Mouse (Mus musculus): ENCODE results near the gene 4833423E24Rik.

DNA sequence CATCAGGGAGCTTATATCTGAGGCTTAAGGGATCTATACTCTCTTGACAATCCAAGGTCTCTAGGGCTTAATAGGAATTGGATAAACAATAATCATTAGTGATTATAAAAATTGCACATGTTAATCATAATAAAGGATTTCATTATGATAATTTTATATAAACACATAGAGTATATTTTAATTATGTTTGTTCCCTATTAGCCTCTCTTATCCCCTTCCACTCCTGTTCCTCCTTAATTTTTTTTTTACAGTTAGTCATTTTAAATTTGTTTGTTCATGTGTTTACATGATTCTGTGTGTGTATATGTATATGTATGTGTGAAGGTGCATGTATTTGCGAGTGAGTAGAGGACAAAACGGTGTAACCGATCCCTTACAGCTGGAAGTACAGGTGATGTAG, 82.5 kb downstream of the 4833423E24Rik start, which contains the start of gene Olfr994:
- TF ChIP-seq EP300 (IDR thresholded peaks at IDR 0.05; ENCODE audit: low read length) (no peak), USF2 (conservative IDR thresholded peaks at IDR 0.05; ENCODE audit: low read depth, low read length) (no peak), ZNF384 (IDR thresholded peaks at IDR 0.05; ENCODE audit: low read depth, low read length) (no peak), BHLHE40 (IDR thresholded peaks at IDR 0.05; ENCODE audit: low read depth, low read length) (no peak), HCFC1 (IDR thresholded peaks at IDR 0.05; ENCODE audit: low read depth, low read length) (no peak), JUN (IDR thresholded peaks at IDR 0.05; ENCODE audit: insufficient read depth, low read depth, low read length) (no peak)

Measured in CH12.LX (cell line).